Mouse (Mus musculus) adipocyte (in vitro differentiated cells): ENCODE results near the gene Zfp112.
A peak's percentile ranks its signal among the peaks of the same experiment; 100 is the strongest.
"Not testable (repeated sequence)": the region's sequence is repeated elsewhere in the genome, so short reads cannot be mapped to it uniquely, and the experiment has no call there.

Source experiments
- DNase-seq: peaks from one replicate; pipeline ENCODE4 v3.0.0-alpha.2; 2016; ENCODE audit warnings: low spot score

Zfp112 gene

GRCm38 (mm10) chr7:24112156-24112856, at the start of gene Zfp112:
Zfp112 (plus strand) TSS chr7:24112314.
- peak; percentile 91 for DNase-seq

- not testable (repeated sequence) for DNase-seq
Measured at GRCm38 (mm10) chr7:24074424-24074823, 37.7 kb upstream of the Zfp112 start.

- peak; percentile 97 for DNase-seq
Measured at GRCm38 (mm10) chr7:24081634-24082431, 30.3 kb upstream of the Zfp112 start, which contains the start of gene Zfp180. Zfp180 (plus strand) TSS chr7:24081924.

GRCm38 (mm10) chr7:24082457-24083235, 29.5 kb upstream of the Zfp112 start:
- no peak for DNase-seq

- no peak for DNase-seq
Measured at GRCm38 (mm10) chr7:24086871-24087270, 25.2 kb upstream of the Zfp112 start.

- no peak for DNase-seq
Measured at GRCm38 (mm10) chr7:24087485-24088125, 24.5 kb upstream of the Zfp112 start.

GRCm38 (mm10) chr7:24104403-24104802, 7.7 kb upstream of the Zfp112 start:
- DNase-seq: no peak

- DNase-seq: no peak
Measured at GRCm38 (mm10) chr7:24105144-24105703, 6.9 kb upstream of the Zfp112 start.

GRCm38 (mm10) chr7:24110839-24111238, 1.3 kb upstream of the Zfp112 start:
- no peak for DNase-seq

- no peak for DNase-seq
Measured at GRCm38 (mm10) chr7:24111772-24112155, 350 bp upstream of the Zfp112 start.

GRCm38 (mm10) chr7:24113001-24113400, 887 bp downstream of the Zfp112 start:
- DNase-seq: peak; percentile 56

- no peak for DNase-seq
Measured at GRCm38 (mm10) chr7:24116655-24117054, 4.5 kb downstream of the Zfp112 start.

- no peak for DNase-seq
Measured at GRCm38 (mm10) chr7:24133425-24133995, 21.4 kb downstream of the Zfp112 start.

- peak; percentile 78 for DNase-seq
Measured at GRCm38 (mm10) chr7:24133996-24134828, 22.1 kb downstream of the Zfp112 start, which contains the start of gene Zfp235. Zfp235 (plus strand) TSS chr7:24134169.

GRCm38 (mm10) chr7:24142566-24142965, 30.5 kb downstream of the Zfp112 start:
- no peak for DNase-seq

GRCm38 (mm10) chr7:24153272-24153671, 41.2 kb downstream of the Zfp112 start:
- peak; percentile 31 for DNase-seq

- no peak for DNase-seq
Measured at GRCm38 (mm10) chr7:24172191-24172590, 60.1 kb downstream of the Zfp112 start.

- DNase-seq: peak; percentile 66
Measured at GRCm38 (mm10) chr7:24174618-24175336, 62.7 kb downstream of the Zfp112 start, which contains the start of gene Zfp114. Zfp114 (plus strand) TSS chr7:24175060.

- no peak for DNase-seq
Measured at GRCm38 (mm10) chr7:24175337-24175711, 63.2 kb downstream of the Zfp112 start.
